Mouse (Mus musculus): ENCODE results near the gene Acss3. TPM values are rescaled to one million over a fixed set of nuclear protein-coding genes. Genes with fewer than 3 reads are reported as not detected.

The Acss3 gene
- polyA plus RNA-seq, 1 experiment from 2014 or later, result 1.5 TPM

GRCm38 (mm10) chr10:107040837-107041236, 82.6 kb downstream of the Acss3 start:
- H3K9ac ChIP-seq (ENCODE audit: low read length), result no peak overlapping the region
- H3K4me2 ChIP-seq (ENCODE audit: low read length), result no peak overlapping the region
- no peak for DNase-seq (ENCODE audit: low spot score)
- no peaks in the 10 kb centered on the region for H3K27me3 ChIP-seq (replicated peaks; ENCODE audit: control insufficient read depth, insufficient read depth, low read length)
- no peak overlapping the region for H3K4me3 ChIP-seq (ENCODE audit: low read depth, low read length)
- H3K9me3 ChIP-seq (ENCODE audit: control insufficient read depth, low read length), result no peaks in the 10 kb centered on the region
- H3K27ac ChIP-seq (ENCODE audit: low read depth), result no peak overlapping the region
- H3K36me3 ChIP-seq (ENCODE audit: control insufficient read depth, insufficient read depth, low read length), result no peaks in the 10 kb centered on the region
- WGBS, result 78% methylated on average over 2 of the region's 2 CpGs
- H3K4me1 ChIP-seq (replicated peaks; ENCODE audit: control insufficient read depth, insufficient read depth, low read length), result no peaks in the 10 kb centered on the region
- ATAC-seq (replicated peaks; ENCODE audit: low FRiP score, low TSS enrichment, low read depth), result no peak

GRCm38 (mm10) chr10:107040378-107040777, 83.1 kb downstream of the Acss3 start:
- Histone ChIP-seq H3K36me3 (ENCODE audit: control insufficient read depth, insufficient read depth, low read length) (no peaks in the 10 kb centered on the region), H3K9me3 (ENCODE audit: control insufficient read depth, low read length) (no peaks in the 10 kb centered on the region), H3K9ac (ENCODE audit: low read length) (no peak overlapping the region), H3K4me3 (ENCODE audit: low read depth, low read length) (no peak overlapping the region), H3K4me2 (ENCODE audit: low read length) (no peak overlapping the region), H3K4me1 (replicated peaks; ENCODE audit: control insufficient read depth, insufficient read depth, low read length) (no peaks in the 10 kb centered on the region), H3K27ac (ENCODE audit: low read depth) (no peak overlapping the region), H3K27me3 (replicated peaks; ENCODE audit: control insufficient read depth, insufficient read depth, low read length) (no peaks in the 10 kb centered on the region)
- WGBS, result 74% methylated on average over 6 of the region's 6 CpGs
- DNase-seq (ENCODE audit: low spot score), result no peak
- ATAC-seq (replicated peaks; ENCODE audit: low FRiP score, low TSS enrichment, low read depth), result no peak

- Histone ChIP-seq H3K4me2 (ENCODE audit: low read length) (no peak overlapping the region), H3K36me3 (ENCODE audit: control insufficient read depth, insufficient read depth, low read length) (no peaks in the 10 kb centered on the region), H3K4me1 (replicated peaks; ENCODE audit: control insufficient read depth, insufficient read depth, low read length) (no peaks in the 10 kb centered on the region), H3K27ac (ENCODE audit: low read depth) (no peak overlapping the region), H3K9me3 (ENCODE audit: control insufficient read depth, low read length) (no peaks in the 10 kb centered on the region), H3K9ac (ENCODE audit: low read length) (no peak overlapping the region), H3K4me3 (ENCODE audit: low read depth, low read length) (no peak overlapping the region), H3K27me3 (replicated peaks; ENCODE audit: control insufficient read depth, insufficient read depth, low read length) (no peaks in the 10 kb centered on the region)
- WGBS, result 82% methylated on average over 4 of the region's 4 CpGs
- no peak for ATAC-seq (replicated peaks; ENCODE audit: low FRiP score, low TSS enrichment, low read depth)
- no peak for DNase-seq (ENCODE audit: low spot score)
Observed at GRCm38 (mm10) chr10:107039211-107039610, 84.3 kb downstream of the Acss3 start.

GRCm38 (mm10) chr10:107024254-107024653, 99.2 kb downstream of the Acss3 start:
- no peak for ATAC-seq (replicated peaks; ENCODE audit: low FRiP score, low TSS enrichment, low read depth)
- H3K36me3 ChIP-seq (ENCODE audit: control insufficient read depth, insufficient read depth, low read length), result no peaks in the 10 kb centered on the region
- H3K4me2 ChIP-seq (ENCODE audit: low read length), result no peak overlapping the region
- no peaks in the 10 kb centered on the region for H3K4me1 ChIP-seq (replicated peaks; ENCODE audit: control insufficient read depth, insufficient read depth, low read length)
- H3K27ac ChIP-seq (ENCODE audit: low read depth), result no peak overlapping the region
- no peaks in the 10 kb centered on the region for H3K9me3 ChIP-seq (ENCODE audit: control insufficient read depth, low read length)
- H3K9ac ChIP-seq (ENCODE audit: low read length), result no peak overlapping the region
- no peaks in the 10 kb centered on the region for H3K27me3 ChIP-seq (replicated peaks; ENCODE audit: control insufficient read depth, insufficient read depth, low read length)
- no peak for DNase-seq (ENCODE audit: low spot score)
- no peak overlapping the region for H3K4me3 ChIP-seq (ENCODE audit: low read depth, low read length)
- WGBS, result 78% methylated on average over 4 of the region's 4 CpGs

GRCm38 (mm10) chr10:107021118-107021517, 102.3 kb downstream of the Acss3 start:
- 70% methylated on average over 5 of the region's 5 CpGs for WGBS
- Histone ChIP-seq H3K36me3 (ENCODE audit: control insufficient read depth, insufficient read depth, low read length) (no peaks in the 10 kb centered on the region), H3K4me3 (ENCODE audit: low read depth, low read length) (no peak overlapping the region), H3K9me3 (ENCODE audit: control insufficient read depth, low read length) (no peaks in the 10 kb centered on the region), H3K9ac (ENCODE audit: low read length) (no peak overlapping the region), H3K27me3 (replicated peaks; ENCODE audit: control insufficient read depth, insufficient read depth, low read length) (no peaks in the 10 kb centered on the region), H3K4me1 (replicated peaks; ENCODE audit: control insufficient read depth, insufficient read depth, low read length) (no peaks in the 10 kb centered on the region), H3K4me2 (ENCODE audit: low read length) (no peak overlapping the region), H3K27ac (ENCODE audit: low read depth) (no peak overlapping the region)
- DNase-seq (ENCODE audit: low spot score), result no peak
- no peak for ATAC-seq (replicated peaks; ENCODE audit: low FRiP score, low TSS enrichment, low read depth)

- no peaks in the 10 kb centered on the region for H3K4me1 ChIP-seq (replicated peaks; ENCODE audit: control insufficient read depth, insufficient read depth, low read length)
- H3K27ac ChIP-seq (ENCODE audit: low read depth), result no peak overlapping the region
- DNase-seq (ENCODE audit: low spot score) (no peak), ATAC-seq (replicated peaks; ENCODE audit: low FRiP score, low TSS enrichment, low read depth) (no peak)
- H3K4me2 ChIP-seq (ENCODE audit: low read length), result no peak overlapping the region
- no peaks in the 10 kb centered on the region for H3K27me3 ChIP-seq (replicated peaks; ENCODE audit: control insufficient read depth, insufficient read depth, low read length)
- H3K9ac ChIP-seq (ENCODE audit: low read length), result no peak overlapping the region
- WGBS, result 69% methylated on average over 2 of the region's 2 CpGs
- no peak overlapping the region for H3K4me3 ChIP-seq (ENCODE audit: low read depth, low read length)
- no peaks in the 10 kb centered on the region for H3K9me3 ChIP-seq (ENCODE audit: control insufficient read depth, low read length)
- no peaks in the 10 kb centered on the region for H3K36me3 ChIP-seq (ENCODE audit: control insufficient read depth, insufficient read depth, low read length)
Observed at GRCm38 (mm10) chr10:107011142-107011541, 112.3 kb downstream of the Acss3 start.

- H3K9ac ChIP-seq (ENCODE audit: low read length), result no peak overlapping the region
- no peaks in the 10 kb centered on the region for H3K4me1 ChIP-seq (replicated peaks; ENCODE audit: control insufficient read depth, insufficient read depth, low read length)
- no peaks in the 10 kb centered on the region for H3K36me3 ChIP-seq (ENCODE audit: control insufficient read depth, insufficient read depth, low read length)
- no peak overlapping the region for H3K4me2 ChIP-seq (ENCODE audit: low read length)
- 91% methylated on average over 2 of the region's 2 CpGs for WGBS
- ATAC-seq (replicated peaks; ENCODE audit: low FRiP score, low TSS enrichment, low read depth) (no peak), DNase-seq (ENCODE audit: low spot score) (no peak)
- H3K27me3 ChIP-seq (replicated peaks; ENCODE audit: control insufficient read depth, insufficient read depth, low read length), result no peaks in the 10 kb centered on the region
- no peaks in the 10 kb centered on the region for H3K9me3 ChIP-seq (ENCODE audit: control insufficient read depth, low read length)
- no peak overlapping the region for H3K4me3 ChIP-seq (ENCODE audit: low read depth, low read length)
- no peak overlapping the region for H3K27ac ChIP-seq (ENCODE audit: low read depth)
Observed at GRCm38 (mm10) chr10:106998052-106998625, 125.3 kb downstream of the Acss3 start.

GRCm38 (mm10) chr10:106989478-106989877, 134.0 kb downstream of the Acss3 start:
- H3K9ac ChIP-seq (ENCODE audit: low read length), result no peak overlapping the region
- H3K4me3 ChIP-seq (ENCODE audit: low read depth, low read length), result no peak overlapping the region
- H3K9me3 ChIP-seq (ENCODE audit: control insufficient read depth, low read length), result no peaks in the 10 kb centered on the region
- no peaks in the 10 kb centered on the region for H3K36me3 ChIP-seq (ENCODE audit: control insufficient read depth, insufficient read depth, low read length)
- no peak for ATAC-seq (replicated peaks; ENCODE audit: low FRiP score, low TSS enrichment, low read depth)
- WGBS, result 82% methylated on average over 4 of the region's 4 CpGs
- H3K4me2 ChIP-seq (ENCODE audit: low read length), result no peak overlapping the region
- no peaks in the 10 kb centered on the region for H3K27me3 ChIP-seq (replicated peaks; ENCODE audit: control insufficient read depth, insufficient read depth, low read length)
- no peaks in the 10 kb centered on the region for H3K4me1 ChIP-seq (replicated peaks; ENCODE audit: control insufficient read depth, insufficient read depth, low read length)
- no peak overlapping the region for H3K27ac ChIP-seq (ENCODE audit: low read depth)
- no peak for DNase-seq (ENCODE audit: low spot score)

Measured in intestine, embryonic 14.5 days (tissue).